Mouse (Mus musculus): ENCODE data around the gene A630023A22Rik.

DNA sequence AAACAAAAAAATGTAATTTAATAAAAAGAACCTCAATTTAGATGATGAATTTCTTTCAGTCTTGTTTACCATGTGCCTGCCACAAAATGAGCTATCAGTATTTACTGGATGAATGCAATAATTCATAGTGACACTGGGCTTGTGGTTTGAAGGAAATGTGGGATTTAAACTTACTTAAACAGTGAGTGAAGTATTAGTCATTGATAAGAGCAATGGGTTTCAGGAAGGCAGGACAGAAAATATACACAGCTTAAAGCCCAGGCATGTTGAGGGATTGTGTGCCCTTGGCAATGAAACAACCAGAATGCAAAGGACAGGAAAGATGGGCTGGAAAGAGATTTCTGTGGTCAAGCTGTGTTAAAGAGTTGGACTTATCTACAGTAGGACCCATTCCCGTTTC lies 39.8 kb upstream of the A630023A22Rik start:
- TF ChIP-seq CTCF (IDR thresholded peaks at IDR 0.05; ENCODE audit: borderline replicate concordance, insufficient read depth, low read depth, low read length) (no peak), POLR2A (IDR thresholded peaks at IDR 0.05; ENCODE audit: borderline replicate concordance, insufficient read depth, low read length) (no peak)
